Mouse (Mus musculus): ENCODE measurements around the gene Zcchc7. TPM values are rescaled to one million over a fixed set of nuclear protein-coding genes. Genes with fewer than 3 reads are reported as not detected.
"Not testable (repeated sequence)": the region's sequence is repeated elsewhere in the genome, so short reads cannot be mapped to it uniquely, and the experiment has no call there.

Gene Zcchc7
- total RNA-seq, 2 experiments from 2014 or later: 53.8 to 62.6 TPM

DNA sequence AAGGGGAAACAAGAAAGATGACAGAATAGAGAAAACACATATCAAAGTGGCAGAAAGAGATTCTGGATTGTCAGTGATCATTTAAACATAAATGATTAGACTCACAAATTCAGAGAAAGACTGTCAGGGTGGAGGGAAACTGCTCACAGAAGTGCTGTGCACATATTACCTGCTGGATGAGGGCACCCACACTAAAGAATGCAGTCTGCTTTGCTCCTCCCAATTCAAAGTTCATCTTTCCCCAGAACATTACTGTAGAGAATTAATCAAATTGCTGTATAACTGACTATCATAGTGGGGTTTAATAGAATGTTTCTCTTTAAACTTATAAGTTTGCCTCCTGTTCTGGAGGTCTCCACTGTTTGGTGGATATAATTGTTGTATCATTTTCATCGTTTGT is 15.2 kb upstream of the Zcchc7 start:
- no peak for DNase-seq (ENCODE audit: extremely low spot score in 1 of 2, low spot score in 2 of 2)
- intact Hi-C loops (cut with DNase I): no loop called here

DNA sequence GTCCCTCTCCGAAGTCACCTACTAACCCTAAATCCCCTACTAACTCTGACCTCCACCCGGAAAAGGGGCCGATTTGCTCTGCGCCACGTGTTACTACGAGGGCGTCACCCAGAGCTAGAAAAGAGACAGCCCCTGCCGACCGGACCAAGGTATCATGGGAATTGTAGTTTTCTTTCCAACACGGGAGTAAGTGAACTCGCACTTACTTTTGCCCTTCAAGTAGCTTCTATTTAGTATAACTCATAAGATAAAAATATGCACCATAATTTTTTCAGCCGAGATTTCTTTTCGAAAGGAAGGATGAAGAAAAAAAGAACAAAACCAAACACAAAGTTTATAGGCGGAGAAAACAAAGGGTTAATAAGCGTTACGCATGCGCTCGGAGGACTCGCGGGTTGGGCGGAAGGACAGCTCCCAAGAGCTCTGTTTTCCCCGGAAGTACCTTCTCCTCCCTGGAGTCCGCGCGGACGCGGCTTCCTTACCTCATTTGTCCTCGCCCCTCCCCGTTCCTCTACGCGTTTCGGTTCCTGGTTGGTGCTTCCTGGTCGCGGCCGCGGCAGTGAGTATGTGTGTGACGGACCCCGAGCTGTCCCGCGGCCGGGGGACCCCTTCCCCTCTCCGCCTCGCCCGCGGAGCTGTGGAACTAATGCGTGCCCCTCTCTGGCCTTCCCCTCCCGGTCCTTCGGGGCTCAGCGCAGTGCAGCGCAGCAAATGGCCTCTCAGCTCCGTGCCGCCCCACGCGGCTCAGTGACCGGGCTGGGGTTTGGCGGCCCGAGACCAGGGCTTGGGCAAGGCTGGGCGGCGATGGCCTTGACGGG is 666 bp downstream of the Zcchc7 start:
- intact Hi-C loops (cut with DNase I): loop anchor here (5.0 kb wide), 1 partner anchor 151 kb away; no protein-coding TSS in a partner anchor
- peak; percentile 92 to 95 for DNase-seq (ENCODE audit: extremely low spot score in 1 of 2, low spot score in 2 of 2)

GRCm38 (mm10) chr4:44757131-44757530 is 1.5 kb downstream of the Zcchc7 start:
- not testable (repeated sequence) for DNase-seq (ENCODE audit: extremely low spot score in 1 of 2, low spot score in 2 of 2)
- intact Hi-C loops (cut with DNase I): loop anchor here (5.0 kb wide), 1 partner anchor 150 kb away; no protein-coding TSS in a partner anchor

DNA sequence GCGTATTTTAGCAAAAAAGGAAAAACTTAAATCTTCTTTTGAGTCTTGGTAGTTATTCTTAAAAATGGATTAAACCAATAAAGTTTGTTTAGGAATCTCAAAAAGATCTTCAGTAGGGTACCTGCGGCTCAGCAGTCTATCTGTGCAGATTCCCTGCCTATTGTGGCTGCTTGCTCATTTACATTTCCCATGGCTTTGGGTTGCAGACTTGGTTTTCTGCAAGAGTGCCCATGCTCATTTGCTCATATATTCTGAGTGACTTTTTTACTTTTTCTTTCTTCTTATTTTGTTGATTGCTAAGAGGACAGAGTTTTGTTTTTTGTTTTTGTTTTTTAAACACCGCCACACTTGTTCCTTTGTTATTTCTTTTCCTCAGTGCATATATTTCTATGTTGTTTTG is 19.2 kb downstream of the Zcchc7 start:
- intact Hi-C loops (cut with DNase I): no loop called here
- DNase-seq (ENCODE audit: extremely low spot score in 1 of 2, low spot score in 2 of 2): no peak

- no peak for DNase-seq (ENCODE audit: extremely low spot score in 1 of 2, low spot score in 2 of 2)
- intact Hi-C loops (cut with DNase I): no loop called here
Measured at GRCm38 (mm10) chr4:44776651-44777050, 21.0 kb downstream of the Zcchc7 start.

DNA sequence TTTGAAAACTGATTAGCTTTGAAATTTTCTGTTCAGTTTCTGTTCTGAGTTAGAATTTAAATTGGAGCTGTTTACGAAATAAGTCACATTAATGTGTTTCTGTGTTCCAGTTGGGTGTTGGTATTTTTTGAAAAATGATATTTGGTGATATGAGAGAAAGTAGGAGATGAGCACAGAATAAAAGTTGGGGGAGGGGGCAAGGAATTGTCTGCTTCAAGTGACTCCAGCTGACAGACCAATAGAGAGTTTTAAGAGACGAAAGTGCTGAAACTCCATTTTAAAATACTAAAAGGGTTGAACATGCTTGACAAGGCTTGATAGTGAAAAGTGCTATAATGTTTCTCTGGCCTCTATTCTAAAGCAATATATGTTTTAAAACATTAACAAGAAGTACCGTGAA is 21.4 kb downstream of the Zcchc7 start:
- DNase-seq (ENCODE audit: extremely low spot score in 1 of 2, low spot score in 2 of 2): no peak
- intact Hi-C loops (cut with DNase I): no loop called here

DNA sequence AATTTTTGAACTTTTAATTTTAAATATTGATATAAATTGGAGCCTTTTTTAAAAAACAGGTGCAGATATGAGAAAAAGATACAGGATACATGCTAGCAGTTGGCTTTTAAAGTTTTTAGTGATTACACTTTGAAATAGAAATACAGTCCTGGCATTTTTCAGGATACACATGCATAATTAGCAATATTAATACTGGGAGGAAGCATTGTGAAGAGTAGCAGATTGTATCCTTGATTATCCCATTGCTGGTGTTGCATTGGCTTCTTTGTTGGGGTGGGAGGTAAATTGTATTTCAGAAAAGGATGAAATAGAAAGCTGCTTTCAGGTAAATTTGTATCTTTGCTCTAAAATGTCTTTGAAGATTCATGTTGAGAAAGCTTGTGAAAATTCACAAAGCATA is 22.0 kb downstream of the Zcchc7 start:
- intact Hi-C loops (cut with DNase I): no loop called here
- DNase-seq (ENCODE audit: extremely low spot score in 1 of 2, low spot score in 2 of 2): no peak

DNA sequence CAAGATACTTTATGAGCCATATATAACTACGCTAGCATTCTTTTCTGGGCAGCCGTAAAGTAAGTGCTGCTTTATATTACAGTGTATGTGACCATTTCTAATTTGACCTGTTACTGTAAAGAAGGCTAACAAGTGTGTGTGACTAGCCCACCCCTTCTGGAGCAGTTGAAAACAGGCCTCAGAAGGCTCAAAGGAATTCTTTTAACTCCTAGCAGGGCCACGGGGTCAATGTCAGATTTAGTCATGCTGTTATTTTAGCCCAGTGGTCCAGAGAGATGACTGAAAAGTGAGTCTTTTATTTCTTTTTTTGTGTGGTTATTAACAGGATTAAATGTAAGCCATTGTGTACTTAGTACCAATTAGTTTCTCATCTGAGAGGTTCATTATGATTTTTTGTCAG is 22.6 kb downstream of the Zcchc7 start:
- intact Hi-C loops (cut with DNase I): no loop called here
- DNase-seq (ENCODE audit: extremely low spot score in 1 of 2, low spot score in 2 of 2): no peak

- no peak for DNase-seq (ENCODE audit: extremely low spot score in 1 of 2, low spot score in 2 of 2)
- intact Hi-C loops (cut with DNase I): no loop called here
Measured at GRCm38 (mm10) chr4:44780462-44781157, 24.9 kb downstream of the Zcchc7 start.

DNA sequence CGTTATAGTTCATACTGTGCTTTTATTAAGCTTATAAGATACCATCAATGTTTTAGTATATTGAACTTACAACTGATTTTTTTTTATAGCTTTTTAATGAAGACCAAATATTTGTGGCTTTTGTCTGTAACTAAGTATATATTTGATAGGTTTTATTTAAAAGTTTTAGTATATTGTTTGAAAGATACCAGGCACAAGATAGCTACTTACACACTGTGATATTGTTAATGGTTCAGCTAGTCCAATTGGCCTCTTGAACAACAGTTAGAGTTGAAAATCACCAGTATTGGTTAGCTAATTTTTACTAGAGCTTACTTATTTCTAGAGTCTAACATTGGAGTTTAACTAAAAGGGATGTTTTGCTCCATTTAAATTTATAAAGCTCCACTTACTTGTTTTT is 25.8 kb downstream of the Zcchc7 start:
- intact Hi-C loops (cut with DNase I): no loop called here

DNA sequence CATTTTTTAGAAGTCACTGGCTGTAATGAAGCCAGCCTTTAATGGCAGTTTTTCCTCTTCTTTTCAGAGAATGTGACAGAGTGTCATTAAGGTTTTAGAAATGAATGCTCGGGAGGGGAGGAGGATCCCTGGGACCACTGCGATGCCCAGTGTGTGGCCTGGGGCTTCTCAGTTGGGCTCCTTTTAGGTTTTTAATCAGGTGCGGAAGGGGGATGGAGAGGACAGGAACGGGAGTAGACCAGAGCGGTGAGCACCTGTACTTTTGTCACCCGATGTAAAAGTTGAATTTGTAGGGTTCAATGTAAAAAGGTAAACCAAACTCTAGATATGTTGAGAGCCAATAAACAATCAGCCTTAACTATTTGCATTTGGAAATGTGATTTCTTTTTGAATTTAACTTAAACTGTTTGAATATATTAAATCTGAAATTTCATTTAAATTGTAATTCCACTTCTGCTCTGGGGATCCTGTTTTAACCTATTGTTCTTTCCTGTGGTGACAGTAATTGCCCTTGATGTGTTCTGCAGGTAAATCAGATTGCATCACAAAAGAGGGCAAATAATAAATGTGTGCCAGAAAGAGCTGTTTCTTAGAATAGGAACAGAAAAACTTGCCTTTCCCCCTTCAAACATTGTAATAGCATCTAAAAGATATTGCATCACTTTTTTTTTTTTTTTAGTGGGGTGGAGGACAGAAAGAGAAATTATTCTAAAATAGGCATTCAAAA is 28.1 kb downstream of the Zcchc7 start:
- DNase-seq (ENCODE audit: extremely low spot score in 1 of 2, low spot score in 2 of 2): no peak
- intact Hi-C loops (cut with DNase I): no loop called here

More for the DNA sequence above, 25.8 kb downstream of the Zcchc7 start:
- DNase-seq (ENCODE audit: extremely low spot score in 1 of 2, low spot score in 2 of 2): no peak

- no peak for DNase-seq (ENCODE audit: extremely low spot score in 1 of 2, low spot score in 2 of 2)
- intact Hi-C loops (cut with DNase I): no loop called here
Measured at GRCm38 (mm10) chr4:44812855-44813254, 57.2 kb downstream of the Zcchc7 start.

DNA sequence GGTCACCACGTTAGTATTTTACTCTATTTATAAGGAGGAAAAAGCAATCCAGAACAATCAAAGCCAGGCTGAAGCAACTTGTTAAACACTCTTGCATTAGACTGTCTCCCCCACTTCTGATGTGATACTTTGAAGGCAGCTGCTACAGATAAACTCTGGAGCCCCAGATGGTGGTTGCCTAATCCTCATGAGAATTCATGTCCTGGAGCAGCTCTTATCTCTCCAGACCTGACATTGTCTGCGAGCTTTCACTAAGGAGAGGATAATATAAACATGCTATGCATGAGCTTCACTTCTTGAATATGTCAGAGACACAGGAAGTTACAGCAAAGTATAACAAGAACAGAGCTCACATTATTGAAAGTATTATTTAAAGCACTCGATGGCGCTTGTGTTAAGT is 58.1 kb downstream of the Zcchc7 start:
- intact Hi-C loops (cut with DNase I): no loop called here
- no peak for DNase-seq (ENCODE audit: extremely low spot score in 1 of 2, low spot score in 2 of 2)

GRCm38 (mm10) chr4:44816584-44816983 is 60.9 kb downstream of the Zcchc7 start:
- intact Hi-C loops (cut with DNase I): no loop called here
- DNase-seq (ENCODE audit: extremely low spot score in 1 of 2, low spot score in 2 of 2): no peak

GRCm38 (mm10) chr4:44830609-44831008 is 74.9 kb downstream of the Zcchc7 start:
- intact Hi-C loops (cut with DNase I): no loop called here
- DNase-seq (ENCODE audit: extremely low spot score in 1 of 2, low spot score in 2 of 2): no peak

DNA sequence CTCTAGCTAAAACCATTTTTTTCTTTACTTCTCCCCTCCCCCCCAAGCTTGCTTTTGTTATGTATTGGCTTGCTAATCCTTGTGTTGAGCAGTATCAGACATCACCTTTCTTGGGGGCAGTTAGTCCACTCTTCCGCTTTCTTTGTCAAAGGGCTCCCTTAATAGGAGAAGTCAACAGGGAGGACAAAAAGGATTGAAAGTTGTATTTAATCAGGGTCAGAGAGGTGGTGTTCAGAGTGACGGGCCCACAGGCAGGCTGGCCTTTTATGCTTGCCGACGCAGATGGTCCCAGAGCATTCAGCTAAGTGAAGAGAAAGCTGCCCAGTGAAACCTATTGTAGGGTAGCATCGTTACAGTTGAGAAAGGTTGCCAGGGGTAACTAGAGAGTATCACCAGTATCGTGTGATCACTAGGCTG is 96.2 kb downstream of the Zcchc7 start:
- intact Hi-C loops (cut with DNase I): no loop called here
- no peak for DNase-seq (ENCODE audit: extremely low spot score in 1 of 2, low spot score in 2 of 2)

DNA sequence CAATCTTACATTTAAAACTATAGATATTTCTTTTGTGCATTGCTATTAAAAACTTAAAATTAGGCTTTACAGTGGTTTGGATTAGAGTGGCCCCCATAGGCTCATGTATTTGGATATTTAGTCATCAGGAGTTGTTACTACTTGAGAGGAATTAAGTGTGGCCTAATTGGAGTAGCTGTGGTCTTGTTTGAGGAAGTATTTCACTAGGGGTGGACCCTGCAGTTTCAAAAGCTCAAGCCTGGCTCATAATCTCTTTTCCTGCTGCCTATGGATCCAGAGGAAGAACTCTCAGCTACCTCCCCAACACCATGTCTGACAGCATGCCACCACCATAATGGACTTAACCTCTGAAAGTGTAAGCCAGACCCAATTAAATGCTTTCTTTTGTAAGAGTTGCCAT is 115.9 kb downstream of the Zcchc7 start:
- DNase-seq (ENCODE audit: extremely low spot score in 1 of 2, low spot score in 2 of 2): no peak
- intact Hi-C loops (cut with DNase I): no loop called here

DNA sequence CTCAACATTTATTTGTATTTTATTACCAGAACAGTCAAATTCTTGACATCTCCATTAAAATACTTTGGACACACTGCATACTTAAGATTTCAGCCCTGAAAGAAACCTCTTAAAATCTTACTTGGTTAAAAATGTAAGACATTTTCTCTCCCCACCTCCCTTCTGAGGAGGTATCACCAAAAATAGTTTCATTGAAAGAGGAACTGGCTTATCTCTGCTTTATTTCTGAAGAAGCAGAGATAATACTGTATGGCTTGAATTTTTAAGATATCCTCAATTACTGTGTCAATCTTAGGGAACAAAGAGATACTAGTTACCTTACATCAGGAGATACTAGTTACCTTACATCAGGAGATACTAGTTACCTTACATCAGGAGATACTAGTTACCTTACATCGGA is 116.4 kb downstream of the Zcchc7 start:
- DNase-seq (ENCODE audit: extremely low spot score in 1 of 2, low spot score in 2 of 2): no peak
- intact Hi-C loops (cut with DNase I): no loop called here

GRCm38 (mm10) chr4:44880065-44880623 is 124.5 kb downstream of the Zcchc7 start:
- DNase-seq (ENCODE audit: extremely low spot score in 1 of 2, low spot score in 2 of 2): no peak
- intact Hi-C loops (cut with DNase I): no loop called here

Measured in left cerebral cortex, postnatal 10 days (tissue).